Mouse (Mus musculus) heart, postnatal 0 days (tissue): Measurements from ENCODE around the gene Ncam1. TPM values are rescaled to one million over a fixed set of nuclear protein-coding genes. Genes with fewer than 3 reads are reported as not detected.
A peak's percentile ranks its signal among the peaks of the same experiment; 100 is the strongest.

ENCODE experiments used
- ATAC-seq: fragments of 200-750 bp; cut with Nextera tagmentation; 2 replicates; pipeline ENCODE4 v1.8.0; 2017; ENCODE audit warnings: low read depth, moderate number of reproducible peaks, moderate library complexity; ENCODE audit not compliant: insufficient read depth
- DNase-seq: peaks from one replicate; pipeline ENCODE4 v3.0.0-alpha.2; 2016; ENCODE audit warnings: low spot score
- H3K27ac ChIP-seq: fragments of 300-500 bp; sonication (generic); 2 replicates; pipeline ENCODE4 v1.5.1; 2014; ENCODE audit warnings: low read depth, mild to moderate bottlenecking
- H3K27me3 ChIP-seq: fragments of 300-500 bp; sonication (generic); 2 replicates; pipeline ENCODE4 v1.6.1; 2014; ENCODE audit warnings: low read length, mixed read lengths; ENCODE audit not compliant: control insufficient read depth, insufficient read depth
- H3K36me3 ChIP-seq: fragments of 300-500 bp; sonication (generic); replicated peaks from 2 replicates; pipeline ENCODE4 v1.6.1; 2014; ENCODE audit warnings: low read length, mixed read lengths; ENCODE audit not compliant: control insufficient read depth, insufficient read depth
- H3K4me1 ChIP-seq: fragments of 300-500 bp; sonication (generic); 2 replicates; pipeline ENCODE4 v1.6.1; 2014; ENCODE audit warnings: antibody characterized with exemption; ENCODE audit not compliant: control insufficient read depth, insufficient read depth
- H3K4me2 ChIP-seq: fragments of 300-500 bp; sonication (generic); 2 replicates; pipeline ENCODE4 v1.6.1; 2014; ENCODE audit warnings: low read depth, mild to moderate bottlenecking, low read length, moderate library complexity
- H3K4me3 ChIP-seq: fragments of 300-500 bp; sonication (generic); 2 replicates; pipeline ENCODE4 v1.5.1; 2014; ENCODE audit warnings: low read depth, low read length
- H3K9ac ChIP-seq: fragments of 300-500 bp; sonication (generic); replicated peaks from 2 replicates; pipeline ENCODE4 v1.6.1; 2014; ENCODE audit warnings: low read depth, low read length, mixed read lengths
- H3K9me3 ChIP-seq: fragments of 300-500 bp; sonication (generic); replicated peaks from 2 replicates; pipeline ENCODE4 v1.6.1; 2016; ENCODE audit warnings: low read length; ENCODE audit not compliant: control insufficient read depth
- CTCF ChIP-seq: IDR thresholded peaks from 2 replicates; pipeline ENCODE4 v1.5.1; 2016; ENCODE audit warnings: antibody characterized with exemption, control low read depth, low read depth
- EP300 ChIP-seq: IDR thresholded peaks from 2 replicates; pipeline ENCODE4 v1.6.1; 2016; ENCODE audit warnings: antibody characterized with exemption, low read depth
- WGBS: fragments of 180-500 bp; shearing (Covaris S2); extraction: QIAGEN DNeasy Blood & Tissue Kit; methylation state at CpG from one replicate; pipeline ENCODE4 v1.1.7; 2014; 5-methylcytosine and 5-hydroxymethylcytosine counted together
- polyA plus RNA-seq: library from polyadenylated mRNA; unstranded; fragments of >200 nt; fragmentation: Nextera tagmentation; extraction: Ambion mirVana; gene quantifications from 2 replicates; pipeline ENCODE4 v1.2.1, GENCODE M21; 2015
- total RNA-seq: library from RNA; depleted of rRNA; stranded (reverse); fragments of >200 nt; gene quantifications from 2 replicates; pipeline ENCODE4 v1.2.3, GENCODE M21; 2014; ENCODE audit warnings: low replicate concordance

Gene Ncam1
- total and polyA plus RNA-seq, 2 experiments from 2014 or later = 91.4 to 154 TPM

DNA sequence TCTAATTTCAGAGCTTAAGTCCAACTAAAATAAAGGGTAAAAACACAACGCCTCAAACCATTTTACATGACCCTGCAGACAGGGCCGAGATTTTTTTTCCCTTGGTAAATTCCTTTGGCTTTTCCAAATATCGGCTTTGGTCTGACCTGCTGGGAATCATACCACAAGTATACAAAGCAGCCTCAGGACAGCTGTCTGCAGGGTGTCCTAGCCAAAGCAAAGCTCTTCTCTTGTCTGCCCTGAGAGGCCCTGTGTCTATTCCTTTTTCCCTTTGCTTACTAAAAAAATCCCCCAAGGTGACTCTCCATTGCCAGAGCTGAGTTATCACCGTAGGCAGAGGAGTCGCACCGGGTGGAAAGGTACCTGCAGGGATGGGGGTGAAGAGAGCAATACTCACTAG is 262.1 kb downstream of the Ncam1 start:
- Histone ChIP-seq H3K27me3 (no peaks in the 10 kb centered on the region), H3K9me3 (no peaks in the 10 kb centered on the region), H3K36me3 (peaks cover 18% of the 10 kb centered on the region; the same call in 1 of the 2 replicates), H3K27ac (no peak overlapping the region), H3K4me2 (no peak overlapping the region), H3K4me1 (no peaks in the 10 kb centered on the region), H3K9ac (no peak overlapping the region), H3K4me3 (no peak overlapping the region)
- no peak for DNase-seq
- no peak for ATAC-seq
- WGBS = 75% methylated on average over 6 of the region's 6 CpGs
- TF ChIP-seq CTCF = no peak

- Histone ChIP-seq H3K4me3 (no peak overlapping the region), H3K27me3 (no peaks in the 10 kb centered on the region), H3K36me3 (peaks cover 9% of the 10 kb centered on the region; the same call in 1 of the 2 replicates), H3K4me2 (no peak overlapping the region), H3K4me1 (no peaks in the 10 kb centered on the region), H3K27ac (no peak overlapping the region), H3K9ac (no peak overlapping the region), H3K9me3 (no peaks in the 10 kb centered on the region)
- ATAC-seq = no peak
- WGBS = 64% methylated on average over 4 of the region's 4 CpGs
- TF ChIP-seq EP300 = no peak
- TF ChIP-seq CTCF = no peak
- DNase-seq = no peak
These were observed 263.8 kb downstream of the Ncam1 start for GRCm38 (mm10) chr9:49534958-49535357.

DNA sequence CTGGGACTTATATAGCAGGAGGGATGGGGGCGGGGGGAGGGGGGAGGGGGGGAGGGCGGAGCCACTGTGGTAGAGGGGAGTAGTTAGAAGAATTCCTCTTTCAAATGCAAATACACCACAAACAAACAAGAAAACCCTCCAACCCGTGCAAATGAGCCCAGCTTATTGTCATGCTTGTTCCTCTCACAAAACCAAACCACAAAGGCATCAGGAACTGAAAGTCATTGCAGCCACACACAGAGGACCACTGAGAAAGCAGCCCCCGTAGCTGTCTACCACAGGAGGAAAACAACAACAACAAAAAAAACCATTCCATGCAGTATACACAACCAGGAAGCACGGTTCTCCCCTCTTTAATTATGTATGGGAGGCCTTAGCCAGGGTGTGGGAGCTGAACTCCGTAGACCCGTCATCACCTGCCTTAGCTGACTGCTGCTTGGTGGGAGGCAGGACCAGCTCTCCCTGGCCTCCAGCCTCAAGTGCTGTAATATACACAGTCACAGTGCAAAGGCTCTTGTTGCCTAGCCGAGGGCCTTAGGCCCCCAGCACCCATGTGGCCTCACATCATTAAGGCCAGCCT is 264.7 kb downstream of the Ncam1 start:
- no peaks in the 10 kb centered on the region for H3K9me3 ChIP-seq
- H3K4me2 ChIP-seq = no peak overlapping the region
- H3K27me3 ChIP-seq = no peaks in the 10 kb centered on the region
- peaks cover 5% of the 10 kb centered on the region; the same call in 1 of the 2 replicates for H3K36me3 ChIP-seq
- no peak overlapping the region for H3K9ac ChIP-seq
- no peak overlapping the region for H3K27ac ChIP-seq
- DNase-seq = no peak
- peak; percentile 54 for ATAC-seq
- WGBS = 38% methylated on average over 7 of the region's 8 CpGs
- no peaks in the 10 kb centered on the region for H3K4me1 ChIP-seq
- TF ChIP-seq EP300 (no peak), CTCF (no peak)
- H3K4me3 ChIP-seq = no peak overlapping the region

DNA sequence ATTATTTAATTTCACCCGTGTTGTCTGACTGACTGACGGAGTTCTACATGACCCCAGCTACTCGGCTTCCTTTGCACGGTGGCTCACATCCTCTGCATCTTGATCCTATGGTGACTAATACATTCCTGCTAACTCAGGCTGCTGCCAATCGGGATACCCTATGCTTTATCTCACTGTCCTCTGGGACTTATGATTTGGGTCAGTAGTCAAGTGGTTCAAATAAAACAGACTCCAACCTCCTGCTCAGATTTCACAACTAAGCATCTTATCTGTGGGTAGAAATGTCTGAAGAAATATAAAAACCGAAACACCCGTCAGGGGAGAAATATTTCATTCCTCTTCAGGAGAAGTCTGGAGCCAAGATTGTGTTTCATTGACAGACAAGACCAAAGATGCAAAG is 265.3 kb downstream of the Ncam1 start:
- Histone ChIP-seq H3K4me1 (no peaks in the 10 kb centered on the region), H3K4me2 (no peak overlapping the region), H3K27ac (no peak overlapping the region), H3K9me3 (no peaks in the 10 kb centered on the region), H3K4me3 (no peak overlapping the region), H3K27me3 (no peaks in the 10 kb centered on the region), H3K9ac (no peak overlapping the region), H3K36me3 (no peaks in the 10 kb centered on the region; the same call in 1 of the 2 replicates)
- ATAC-seq = no peak
- 42% methylated on average over 7 of the region's 7 CpGs for WGBS
- no peak for TF ChIP-seq EP300
- TF ChIP-seq CTCF = no peak
- DNase-seq = no peak

GRCm38 (mm10) chr9:49531833-49532232 is 266.9 kb downstream of the Ncam1 start:
- H3K4me1 ChIP-seq = no peaks in the 10 kb centered on the region

GRCm38 (mm10) chr9:49531257-49531656 is 267.5 kb downstream of the Ncam1 start:
- Histone ChIP-seq H3K4me2 (no peak overlapping the region), H3K36me3 (no peaks in the 10 kb centered on the region; the same call in 1 of the 2 replicates), H3K9ac (no peak overlapping the region), H3K27ac (no peak overlapping the region), H3K9me3 (no peaks in the 10 kb centered on the region), H3K4me1 (no peaks in the 10 kb centered on the region), H3K4me3 (no peak overlapping the region), H3K27me3 (no peaks in the 10 kb centered on the region)
- TF ChIP-seq EP300 (no peak), CTCF (no peak)
- ATAC-seq (no peak), DNase-seq (no peak)
- 63% methylated on average over 7 of the region's 7 CpGs for WGBS

More at GRCm38 (mm10) chr9:49531833-49532232, 266.9 kb downstream of the Ncam1 start:
- Histone ChIP-seq H3K27me3 (no peaks in the 10 kb centered on the region), H3K4me3 (no peak overlapping the region), H3K27ac (no peak overlapping the region), H3K36me3 (no peaks in the 10 kb centered on the region; the same call in 1 of the 2 replicates), H3K9me3 (no peaks in the 10 kb centered on the region), H3K9ac (no peak overlapping the region), H3K4me2 (no peak overlapping the region)
- TF ChIP-seq CTCF (no peak), EP300 (no peak)
- WGBS = 86% methylated on average over 6 of the region's 6 CpGs
- DNase-seq (no peak), ATAC-seq (no peak)
